Mouse (Mus musculus) granulocyte monocyte progenitor cell, adult 5-6 weeks (primary cell): ENCODE results near the gene Slc5a5. TPM values are rescaled to one million over a fixed set of nuclear protein-coding genes. Genes with fewer than 3 reads are reported as not detected.
"Not testable (repeated sequence)": the region's sequence is repeated elsewhere in the genome, so short reads cannot be mapped to it uniquely, and the experiment has no call there.

Experiments used
- ATAC-seq: replicated peaks from 2 replicates; pipeline ENCODE4 v1.8.0; 2016; ENCODE audit warnings: mild to moderate bottlenecking, moderate TSS enrichment, inconsistent platforms; ENCODE audit not compliant: poor library complexity, severe bottlenecking
- total RNA-seq, 2 experiments: library from RNA; stranded (forward) in 1 of 2; stranded (reverse) in 1 of 2; fragments of 200-712, 200-1000 nt in 1 of 2; fragments of >200 nt in 1 of 2; fragmentation: Nextera tagmentation in 1 of 2; gene quantifications; 2 replicates each; pipeline ENCODE4 v1.2.3; 2014 to 2017

Gene Slc5a5
- total RNA-seq, 2 experiments from 2014 or later: 0.15 TPM; not detected in 1

- ATAC-seq: no peak
Observed at GRCm38 (mm10) chr8:70903582-70903981, 11.0 kb upstream of the Slc5a5 start.

GRCm38 (mm10) chr8:70903112-70903511, 10.6 kb upstream of the Slc5a5 start:
- no peak; the same call in 1 of the 2 replicates for ATAC-seq

GRCm38 (mm10) chr8:70902211-70902610, 9.7 kb upstream of the Slc5a5 start:
- ATAC-seq: no peak

- no peak for ATAC-seq
Observed at GRCm38 (mm10) chr8:70900872-70901387, 8.4 kb upstream of the Slc5a5 start.

- no peak for ATAC-seq
Observed at GRCm38 (mm10) chr8:70899226-70899625, 6.7 kb upstream of the Slc5a5 start.

- ATAC-seq: no peak
Observed at GRCm38 (mm10) chr8:70898661-70899198, 6.2 kb upstream of the Slc5a5 start.

- peak; percentile 45 for ATAC-seq
Observed at GRCm38 (mm10) chr8:70897681-70898413, 5.3 kb upstream of the Slc5a5 start.

- ATAC-seq: peak; percentile 86
Observed at GRCm38 (mm10) chr8:70897021-70897680, 4.6 kb upstream of the Slc5a5 start, which contains the start of gene Rpl18a. Gene Rpl18a, minus strand, starts transcription at chr8:70897412.

- no peak for ATAC-seq
Observed at GRCm38 (mm10) chr8:70896316-70897020, 3.9 kb upstream of the Slc5a5 start.

- ATAC-seq: not testable (repeated sequence)
Observed at GRCm38 (mm10) chr8:70895571-70896259, 3.2 kb upstream of the Slc5a5 start.

GRCm38 (mm10) chr8:70894771-70895545, 2.4 kb upstream of the Slc5a5 start:
- no peak for ATAC-seq

- no peak for ATAC-seq
Observed at GRCm38 (mm10) chr8:70894385-70894720, 1.8 kb upstream of the Slc5a5 start.

GRCm38 (mm10) chr8:70893656-70894384, 1.3 kb upstream of the Slc5a5 start:
- ATAC-seq: peak; percentile 30

GRCm38 (mm10) chr8:70892896-70893655, 519 bp upstream of the Slc5a5 start:
- ATAC-seq: no peak

GRCm38 (mm10) chr8:70891356-70891755, 1.2 kb downstream of the Slc5a5 start:
- peak; percentile 11; the same call in 1 of the 2 replicates for ATAC-seq

GRCm38 (mm10) chr8:70890656-70891055, 1.9 kb downstream of the Slc5a5 start:
- no peak for ATAC-seq

- ATAC-seq: peak; percentile 41; the same call in 1 of the 2 replicates
Observed at GRCm38 (mm10) chr8:70887669-70888068, 4.9 kb downstream of the Slc5a5 start.

- ATAC-seq: peak; percentile 70
Observed at GRCm38 (mm10) chr8:70885612-70886011, 6.9 kb downstream of the Slc5a5 start.
